8 mouse cellular contexts compared by ENCODE assay signal in genomic region chr15:85335671-85336300, GRCm38 (mm10). TPM values are rescaled to one million over a fixed set of nuclear protein-coding genes. Genes with fewer than 3 reads are reported as not detected.
DNase-seq lines count a peak whose midpoint lies in the region; ATAC-seq and TF ChIP-seq lines count a peak whose summit lies in the region.

TSS of gene Atxn10 (plus strand) at chr15:85336245.

- no peaks in the 10 kb centered on the region for H3K27me3 ChIP-seq in liver, adult 2 months (ENCODE audit: control insufficient read depth, insufficient read depth, low read length)
- H3K27me3 ChIP-seq in heart, postnatal 0 days (ENCODE audit: control insufficient read depth, insufficient read depth, low read length): no peaks in the 10 kb centered on the region
- no peaks in the 10 kb centered on the region for H3K27me3 ChIP-seq in neural tube, embryonic 12.5 days (replicated peaks)

- WGBS in liver, adult 2 months: 20% methylated on average over 15 of the region's 19 CpGs
- WGBS in heart, postnatal 0 days: 12% methylated on average over 16 of the region's 19 CpGs
- 12% methylated on average over 17 of the region's 19 CpGs for WGBS in neural tube, embryonic 12.5 days

- no peaks in the 10 kb centered on the region for H3K36me3 ChIP-seq in liver, adult 2 months (ENCODE audit: control insufficient read depth, insufficient read depth, low read length)
- H3K36me3 ChIP-seq in heart, postnatal 0 days (replicated peaks; ENCODE audit: control insufficient read depth, insufficient read depth, low read length): no peaks in the 10 kb centered on the region
- no peaks in the 10 kb centered on the region for H3K36me3 ChIP-seq in neural tube, embryonic 12.5 days

- no peak for TF ChIP-seq CTCF in liver, adult 2 months (IDR thresholded peaks at IDR 0.05; ENCODE audit: low read depth, low read length)
- no peak for TF ChIP-seq CTCF in heart, postnatal 0 days (IDR thresholded peaks at IDR 0.05; ENCODE audit: low read depth)

- TF ChIP-seq EP300 in heart, postnatal 0 days (IDR thresholded peaks at IDR 0.05; ENCODE audit: low read depth): no peak

- H3K9me3 ChIP-seq in heart, postnatal 0 days (replicated peaks; ENCODE audit: control insufficient read depth, low read length): no peaks in the 10 kb centered on the region
- H3K9me3 ChIP-seq in neural tube, embryonic 12.5 days: no peaks in the 10 kb centered on the region

- intact Hi-C loops in left cerebral cortex, postnatal 36 days (cut with DNase I): loop anchor here (5.0 kb wide), 1 partner anchor 67 kb away; no protein-coding TSS in a partner anchor

- TF ChIP-seq POLR2A in liver, adult 2 months (IDR thresholded peaks at IDR 0.05; ENCODE audit: extremely low read depth, insufficient read depth, low read length): no peak

- peak within 1 kb of the TSS; percentile 76 for H3K4me2 ChIP-seq in heart, postnatal 0 days (ENCODE audit: low read depth, low read length)
- peak within 1 kb of the TSS; percentile 83 for H3K4me2 ChIP-seq in neural tube, embryonic 12.5 days (replicated peaks)

- peaks cover 5% of the 10 kb centered on the region; the same call in 1 of the 2 replicates for H3K79me2 ChIP-seq in liver, adult 2 months (ENCODE audit: control insufficient read depth, insufficient read depth, low read length)

- H3K27ac ChIP-seq in liver, adult 2 months (replicated peaks; ENCODE audit: insufficient read depth, low read depth, low read length): peak within 1 kb of the TSS; percentile 90
- H3K27ac ChIP-seq in heart, postnatal 0 days (ENCODE audit: low read depth): peak within 1 kb of the TSS; percentile 89
- H3K27ac ChIP-seq in neural tube, embryonic 12.5 days: peak within 1 kb of the TSS; percentile 95

- peaks cover 8% of the 10 kb centered on the region for H3K4me1 ChIP-seq in liver, adult 2 months (ENCODE audit: control insufficient read depth, insufficient read depth, low read length)
- H3K4me1 ChIP-seq in heart, postnatal 0 days (ENCODE audit: control insufficient read depth, insufficient read depth): peaks cover 10% of the 10 kb centered on the region
- peaks cover 16% of the 10 kb centered on the region for H3K4me1 ChIP-seq in neural tube, embryonic 12.5 days

- peak within 1 kb of the TSS; percentile 89 for H3K9ac ChIP-seq in liver, adult 2 months (ENCODE audit: low read depth, low read length)
- peak within 1 kb of the TSS; percentile 76 for H3K9ac ChIP-seq in heart, postnatal 0 days (replicated peaks; ENCODE audit: low read depth, low read length)
- peak within 1 kb of the TSS; percentile 97 for H3K9ac ChIP-seq in neural tube, embryonic 12.5 days

- no peak for ATAC-seq in erythroblast, adult 5-6 weeks (replicated peaks; ENCODE audit: low FRiP score, poor library complexity, severe bottlenecking)
- peak; percentile 12; the same call in 1 of the 2 replicates for ATAC-seq in heart, postnatal 0 days (ENCODE audit: insufficient read depth, low read depth)
- peak; percentile 52 for ATAC-seq in neural tube, embryonic 12.5 days (ENCODE audit: low FRiP score, low read depth)

- DNase-seq in liver, adult 2 months (ENCODE audit: extremely low read depth, low read depth, low spot score): no peak
- DNase-seq in liver (no peak), ZHBTc4 (ENCODE audit: low read depth, low spot score) (peak; percentile 90)
- no peak for DNase-seq in heart, postnatal 0 days (ENCODE audit: low spot score)
- DNase-seq in left cerebral cortex, postnatal 36 days (ENCODE audit: low spot score in 2 of 2): no peak
- DNase-seq in thymus, postnatal 25 days: no peak

- H3K4me3 ChIP-seq in liver, adult 2 months (ENCODE audit: insufficient read depth, low read depth, low read length): peak within 1 kb of the TSS; percentile 83
- peak within 1 kb of the TSS; percentile 77 for H3K4me3 ChIP-seq in heart, postnatal 0 days (ENCODE audit: low read depth, low read length)
- peak within 1 kb of the TSS; percentile 97 for H3K4me3 ChIP-seq in neural tube, embryonic 12.5 days

RNA-seq across cellular contexts. Expression of gene Atxn10, which starts in this region (rescaled TPM):
- total RNA-seq in liver, adult 2 months (2014; rRNA removed): 36.8 and 42.0 TPM in 2 replicates
- polyA plus RNA-seq in liver, adult 2 months (2012; rRNA removed): 41.0 and 48.7 TPM in 2 replicates
- 35.0 and 42.4 TPM in 2 replicates for total RNA-seq in erythroblast, adult 5-6 weeks (2015; ENCODE audit: low replicate concordance)
- 20.1 and 22.3 TPM in 2 replicates for total RNA-seq in erythroblast, adult 5-6 weeks (2017; ENCODE audit: low replicate concordance)
- 121 and 140 TPM in 2 replicates for total RNA-seq in heart, postnatal 0 days (2014; rRNA removed; ENCODE audit: low replicate concordance)
- polyA plus RNA-seq in heart, postnatal 0 days (2015; fragmentation: Nextera tagmentation; extraction: Ambion mirVana): 140 and 141 TPM in 2 replicates
- total RNA-seq in left cerebral cortex, postnatal 36 days (2021): 100 to 1,000 TPM; 253 to 267 TPM
- polyA plus RNA-seq in neural tube, embryonic 12.5 days (2016; fragmentation: Nextera tagmentation; extraction: Ambion mirVana): 453 and 459 TPM in 2 replicates
